Comparison of ENCODE assay signal across 9 mouse cellular contexts in genomic region chr4:135306533-135306932, GRCm38 (mm10). TPM values are rescaled to one million over a fixed set of nuclear protein-coding genes. Genes with fewer than 3 reads are reported as not detected.
DNase-seq lines count a peak whose midpoint lies in the region; ATAC-seq and TF ChIP-seq lines count a peak whose summit lies in the region.
"Had no signal": no experiment of that assay in that cellular context is flagged by ENCODE, and none has a peak within 500 bp of the region (broad histone marks: within the 10 kb centered on the region; RNA-seq: fewer than 3 reads in every experiment).

No protein-coding gene starts in this region.

- ATAC-seq in kidney, postnatal 0 days (replicated peaks; ENCODE audit: low FRiP score, low read depth): no peak

- no peak overlapping the region for H3K9ac ChIP-seq in kidney, postnatal 0 days (ENCODE audit: low read depth, low read length)
- H3K9ac ChIP-seq: midbrain, embryonic 12.5 days had no signal

- H3K36me3 ChIP-seq in kidney, postnatal 0 days (ENCODE audit: insufficient read depth, low read length): no peaks in the 10 kb centered on the region
- H3K36me3 ChIP-seq: midbrain, embryonic 12.5 days had no signal

- H3K9me3 ChIP-seq in kidney, postnatal 0 days (replicated peaks; ENCODE audit: low read length): no peaks in the 10 kb centered on the region
- H3K9me3 ChIP-seq: midbrain, embryonic 12.5 days had no signal

- intact Hi-C loops in left cerebral cortex, adult 2 months (cut with DNase I): no loop called here
- intact Hi-C loops in left cerebral cortex, postnatal 36 days (cut with DNase I): no loop called here

- H3K4me1 ChIP-seq in cortical plate, adult 2 months (ENCODE audit: control insufficient read depth, insufficient read depth, low read length): no peaks in the 10 kb centered on the region
- peaks cover 17% of the 10 kb centered on the region for H3K4me1 ChIP-seq in kidney, postnatal 0 days (replicated peaks; ENCODE audit: insufficient read depth, low read length)

- H3K4me2 ChIP-seq in kidney, postnatal 0 days (ENCODE audit: low read length): no peak overlapping the region

- TF ChIP-seq CTCF in left cerebral cortex, adult 2 months (IDR thresholded peaks at IDR 0.05): no peak
- TF ChIP-seq CTCF in cortical plate, adult 2 months (IDR thresholded peaks at IDR 0.05; ENCODE audit: extremely low read depth, insufficient read depth, low read length): no peak
- TF ChIP-seq CTCF in kidney, postnatal 0 days (IDR thresholded peaks at IDR 0.05; ENCODE audit: low read depth): no peak

- TF ChIP-seq POLR2A in cortical plate, adult 2 months (IDR thresholded peaks at IDR 0.05; ENCODE audit: extremely low read depth, insufficient read depth, low read length): no peak

- DNase-seq in left cerebral cortex, adult 2 months (ENCODE audit: extremely low spot score in 1 of 2, low spot score in 2 of 2): peak in 1 of 2 experiments; percentile 38
- DNase-seq in left cerebral cortex, postnatal 36 days (ENCODE audit: low spot score in 2 of 2): no peak
- DNase-seq in kidney, postnatal 0 days (ENCODE audit: low spot score): no peak
- peak; percentile 84 for DNase-seq in lung, postnatal 25 days (ENCODE audit: low spot score)
- DNase-seq in left cerebral cortex, adult 9 months (ENCODE audit: low spot score in 2 of 2): no peak
- DNase-seq in spleen, adult 18-20 months: no peak
- DNase-seq in neural tube, embryonic 10.5 days (ENCODE audit: extremely low spot score, low spot score): no peak

- peak overlapping the region; percentile 66 for H3K27ac ChIP-seq in left cerebral cortex, adult 2 months
- peak overlapping the region; percentile 55; the same call in 1 of the 2 replicates for H3K27ac ChIP-seq in cortical plate, adult 2 months (ENCODE audit: insufficient read depth, low read length)
- peak overlapping the region; percentile 42; the same call in 1 of the 2 replicates for H3K27ac ChIP-seq in kidney, postnatal 0 days
- H3K27ac ChIP-seq: midbrain, embryonic 12.5 days had no signal

- H3K4me3 ChIP-seq in left cerebral cortex, adult 2 months: no peak overlapping the region
- H3K4me3 ChIP-seq in cortical plate, adult 2 months (ENCODE audit: insufficient read depth, low read length): no peak overlapping the region
- no peak overlapping the region for H3K4me3 ChIP-seq in kidney, postnatal 0 days (replicated peaks; ENCODE audit: low read depth, low read length)
- H3K4me3 ChIP-seq: midbrain, embryonic 12.5 days had no signal

- 51% methylated on average over 4 of the region's 4 CpGs for WGBS in kidney, postnatal 0 days

- no peaks in the 10 kb centered on the region for H3K27me3 ChIP-seq in kidney, postnatal 0 days (ENCODE audit: insufficient read depth, low read length)
- H3K27me3 ChIP-seq: midbrain, embryonic 12.5 days had no signal

RNA-seq across cellular contexts. Expression of gene Clic4, which starts 33.9 kb away (rescaled TPM):
- total RNA-seq in left cerebral cortex, adult 2 months (2021): 10 to 100 TPM; 29.5 to 34.3 TPM
- total RNA-seq in left cerebral cortex, postnatal 36 days (2021): 10 to 100 TPM; 33.8 to 36.2 TPM
- 54.0 and 65.8 TPM in 2 replicates for polyA plus RNA-seq in cortical plate, adult 2 months (2012; rRNA removed)
- 147 and 166 TPM in 2 replicates for polyA plus RNA-seq in kidney, postnatal 0 days (2015; fragmentation: Nextera tagmentation; extraction: Ambion mirVana)

RNA-seq across cellular contexts. Expression of gene Srrm1, which starts 46.6 kb away (rescaled TPM):
- 100 to 1,000 TPM; 133 to 139 TPM for total RNA-seq in left cerebral cortex, adult 2 months (2021)
- 100 to 1,000 TPM; 101 to 153 TPM for total RNA-seq in left cerebral cortex, postnatal 36 days (2021)
- polyA plus RNA-seq in cortical plate, adult 2 months (2012; rRNA removed): 115 and 131 TPM in 2 replicates
- polyA plus RNA-seq in kidney, postnatal 0 days (2015; fragmentation: Nextera tagmentation; extraction: Ambion mirVana): 183 and 203 TPM in 2 replicates
